Mouse (Mus musculus): ENCODE data around the gene Gpd1l.

DNA sequence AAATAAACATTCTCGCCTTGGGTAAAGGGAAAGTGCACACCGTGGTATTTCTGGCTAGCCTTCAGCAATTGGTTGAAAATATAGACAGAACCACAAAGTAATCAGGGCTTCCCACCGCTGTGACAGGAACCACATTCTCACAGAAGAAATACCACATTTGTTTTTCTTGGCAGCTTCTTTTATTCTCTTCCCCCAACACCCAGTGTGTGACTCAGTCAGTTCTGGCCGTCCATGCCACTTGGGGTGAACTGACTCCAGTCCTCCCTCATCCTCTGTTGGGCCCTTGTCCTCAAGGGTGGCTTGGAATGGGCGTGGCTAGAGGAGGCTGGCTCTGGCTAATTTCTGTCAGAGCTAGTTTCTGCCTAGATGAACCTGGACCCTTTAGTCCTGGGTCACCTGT lies 14.6 kb upstream of the Gpd1l start:
- TF ChIP-seq EP300 (IDR thresholded peaks at IDR 0.05; ENCODE audit: insufficient read depth, low read depth, low read length) (no peak), POLR2A (IDR thresholded peaks at IDR 0.05; ENCODE audit: insufficient read depth, low read depth, low read length) (no peak), CTCF (IDR thresholded peaks at IDR 0.05) (no peak)

All from heart, adult 2 months (tissue).